Mouse (Mus musculus) myocyte (in vitro differentiated cells): ENCODE measurements around the gene Cnot10. TPM values are rescaled to one million over a fixed set of nuclear protein-coding genes. Genes with fewer than 3 reads are reported as not detected.

Source experiments
- H3K27me3 ChIP-seq: one replicate; pipeline ENCODE4 v1.6.1; 2011; ENCODE audit not compliant: control insufficient read depth, insufficient read depth, insufficient read length
- H3K36me3 ChIP-seq: one replicate; pipeline ENCODE4 v1.6.1; 2011; ENCODE audit not compliant: control insufficient read depth, insufficient read depth
- H3K4me2 ChIP-seq: one replicate; pipeline ENCODE4 v1.6.1; 2011; ENCODE audit warnings: low read depth, control low read depth
- H3K4me3 ChIP-seq: one replicate; pipeline ENCODE4 v1.5.1; 2011; ENCODE audit warnings: mild to moderate bottlenecking, control low read depth, moderate library complexity
- H3K79me2 ChIP-seq: one replicate; pipeline ENCODE4 v1.6.1; 2011; ENCODE audit not compliant: control insufficient read depth, insufficient read depth
- H3ac ChIP-seq: one replicate; pipeline ENCODE4 v1.6.1; 2011; ENCODE audit not compliant: control insufficient read depth, insufficient read length
- CEBPB ChIP-seq: IDR thresholded peaks from 2 replicates; pipeline ENCODE4 v1.6.1; 2011; ENCODE audit warnings: mild to moderate bottlenecking, moderate library complexity; ENCODE audit not compliant: poor library complexity, insufficient read depth, severe bottlenecking
- E2F4 ChIP-seq: IDR thresholded peaks from one replicate; pipeline ENCODE4 v1.6.1; 2011; ENCODE audit warnings: mild to moderate bottlenecking, control low read depth, moderate library complexity; ENCODE audit not compliant: insufficient read depth
- MAX ChIP-seq: IDR thresholded peaks from one replicate; pipeline ENCODE4 v1.6.1; 2011; ENCODE audit warnings: low read depth, mild to moderate bottlenecking, control low read depth
- MYOD1 ChIP-seq, 3 experiments: IDR thresholded peaks; one replicate each; pipeline ENCODE4 v1.6.1; 2011; ENCODE audit warnings: control low read depth in 2 of 3, low read depth in 2 of 3, mild to moderate bottlenecking in 2 of 3, moderate library complexity in 1 of 3; ENCODE audit not compliant: insufficient read length in 2 of 3, control insufficient read depth in 1 of 3
- MYOG ChIP-seq, 3 experiments: IDR thresholded peaks; one replicate each; pipeline ENCODE4 v1.6.1; 2011; ENCODE audit warnings: control low read depth in 2 of 3, low read depth in 2 of 3, mild to moderate bottlenecking in 2 of 3; ENCODE audit not compliant: insufficient read length in 2 of 3, control insufficient read depth in 1 of 3, insufficient read depth in 1 of 3
- POLR2A ChIP-seq: IDR thresholded peaks from one replicate; pipeline ENCODE4 v1.6.1; 2011; ENCODE audit warnings: low read depth, mild to moderate bottlenecking, control low read depth, moderate library complexity; ENCODE audit not compliant: insufficient read length
- POLR2AphosphoS2 ChIP-seq: IDR thresholded peaks from one replicate; pipeline ENCODE4 v1.6.1; 2011; ENCODE audit warnings: low read depth, control low read depth; ENCODE audit not compliant: insufficient read length
- REST ChIP-seq: IDR thresholded peaks from one replicate; pipeline ENCODE4 v1.6.1; 2011; ENCODE audit warnings: mild to moderate bottlenecking, control low read depth, moderate library complexity; ENCODE audit not compliant: insufficient read depth, insufficient read length
- SRF ChIP-seq: IDR thresholded peaks from one replicate; pipeline ENCODE4 v1.6.1; 2011; ENCODE audit warnings: low read depth; ENCODE audit not compliant: control insufficient read depth, insufficient read length
- TCF12 ChIP-seq: IDR thresholded peaks from one replicate; pipeline ENCODE4 v1.6.1; 2011; ENCODE audit warnings: mild to moderate bottlenecking, control low read depth; ENCODE audit not compliant: poor library complexity, insufficient read depth, severe bottlenecking
- TCF3 ChIP-seq: IDR thresholded peaks from one replicate; pipeline ENCODE4 v1.6.1; 2011; ENCODE audit warnings: low read depth, control low read depth; ENCODE audit not compliant: insufficient read length
- USF1 ChIP-seq: IDR thresholded peaks from one replicate; pipeline ENCODE4 v1.6.1; 2011; ENCODE audit warnings: low read depth, mild to moderate bottlenecking, control low read depth, moderate library complexity
- polyA plus RNA-seq: library from polyadenylated mRNA; unstranded; fragments of >200 nt; fragmentation: generic; extraction: Trizol; gene quantifications from one replicate; pipeline ENCODE4 v1.2.1, GENCODE M21; 2012; ENCODE audit warnings: missing spikeins

Gene Cnot10
- polyA plus RNA-seq, 1 experiment: 29.1 TPM

GRCm38 (mm10) chr9:114612566-114612965, 27.4 kb downstream of the Cnot10 start:
- H3K36me3 ChIP-seq: peaks cover 6% of the 10 kb centered on the region
- no peaks in the 10 kb centered on the region for H3K27me3 ChIP-seq
- TF ChIP-seq POLR2A (no peak), CEBPB (no peak), E2F4 (no peak), MAX (no peak), MYOD1 (IDR thresholded peaks at IDR 0.05; ENCODE audit: control insufficient read depth in 1 of 3, insufficient read length in 2 of 3, low read depth in 2 of 3) (no peak), REST (no peak), TCF3 (no peak), MYOG (IDR thresholded peaks at IDR 0.05; ENCODE audit: control insufficient read depth in 1 of 3, insufficient read depth in 1 of 3, insufficient read length in 2 of 3, low read depth in 2 of 3) (no peak), TCF12 (no peak), SRF (no peak), POLR2AphosphoS2 (no peak), USF1 (no peak)
- no peak overlapping the region for H3ac ChIP-seq
- no peak overlapping the region for H3K4me2 ChIP-seq
- H3K4me3 ChIP-seq: no peak overlapping the region
- no peaks in the 10 kb centered on the region for H3K79me2 ChIP-seq

DNA sequence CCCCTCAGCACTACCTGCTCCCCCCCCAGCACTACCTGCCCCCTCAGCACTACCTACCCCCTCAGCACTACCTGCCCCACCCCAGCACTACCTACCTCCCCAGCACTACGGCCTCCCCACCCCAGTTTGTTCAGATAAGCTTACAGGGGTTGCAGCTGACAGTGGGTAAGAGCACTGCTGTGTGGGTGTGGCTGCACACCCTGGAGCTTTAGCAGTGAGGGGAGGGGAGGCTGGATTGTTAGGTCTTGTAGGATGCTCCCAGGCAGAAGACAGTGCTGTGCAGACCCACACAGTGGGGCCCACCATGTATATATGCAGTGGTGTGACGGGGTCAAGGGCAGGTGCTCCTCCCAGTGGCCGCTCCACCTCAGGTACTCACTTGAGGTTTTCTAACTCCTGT, 29.7 kb downstream of the Cnot10 start:
- H3K79me2 ChIP-seq: no peaks in the 10 kb centered on the region

GRCm38 (mm10) chr9:114603876-114604540, 36.0 kb downstream of the Cnot10 start:
- Histone ChIP-seq H3K79me2 (no peaks in the 10 kb centered on the region), H3K27me3 (no peaks in the 10 kb centered on the region), H3K4me2 (no peak overlapping the region), H3K36me3 (no peaks in the 10 kb centered on the region), H3K4me3 (no peak overlapping the region), H3ac (no peak overlapping the region)
- TF ChIP-seq USF1 (no peak), REST (no peak), SRF (no peak), CEBPB (no peak), POLR2AphosphoS2 (no peak), POLR2A (no peak), MYOG (IDR thresholded peaks at IDR 0.05; ENCODE audit: control insufficient read depth in 1 of 3, insufficient read depth in 1 of 3, insufficient read length in 2 of 3, low read depth in 2 of 3) (no peak), TCF12 (no peak), E2F4 (no peak), MYOD1 (IDR thresholded peaks at IDR 0.05; ENCODE audit: control insufficient read depth in 1 of 3, insufficient read length in 2 of 3, low read depth in 2 of 3) (no peak), TCF3 (no peak), MAX (no peak)

More for the DNA sequence above, 29.7 kb downstream of the Cnot10 start:
- no peak overlapping the region for H3ac ChIP-seq
- TF ChIP-seq E2F4: no peak
- H3K4me2 ChIP-seq: no peak overlapping the region
- H3K4me3 ChIP-seq: no peak overlapping the region
- peaks cover 3% of the 10 kb centered on the region for H3K36me3 ChIP-seq
- no peaks in the 10 kb centered on the region for H3K27me3 ChIP-seq

GRCm38 (mm10) chr9:114601096-114601495, 38.9 kb downstream of the Cnot10 start:
- H3K27me3 ChIP-seq: no peaks in the 10 kb centered on the region
- no peak overlapping the region for H3K4me3 ChIP-seq
- H3K36me3 ChIP-seq: peaks cover 4% of the 10 kb centered on the region
- no peak overlapping the region for H3K4me2 ChIP-seq
- H3K79me2 ChIP-seq: no peaks in the 10 kb centered on the region
- no peak for TF ChIP-seq POLR2AphosphoS2
- TF ChIP-seq MYOG (IDR thresholded peaks at IDR 0.05; ENCODE audit: control insufficient read depth in 1 of 3, insufficient read depth in 1 of 3, insufficient read length in 2 of 3, low read depth in 2 of 3): no peak
- no peak for TF ChIP-seq POLR2A
- TF ChIP-seq USF1: no peak
- no peak for TF ChIP-seq MYOD1 (IDR thresholded peaks at IDR 0.05; ENCODE audit: control insufficient read depth in 1 of 3, insufficient read length in 2 of 3, low read depth in 2 of 3)
- no peak for TF ChIP-seq REST
- no peak for TF ChIP-seq E2F4
- TF ChIP-seq MAX: no peak
- no peak overlapping the region for H3ac ChIP-seq

DNA sequence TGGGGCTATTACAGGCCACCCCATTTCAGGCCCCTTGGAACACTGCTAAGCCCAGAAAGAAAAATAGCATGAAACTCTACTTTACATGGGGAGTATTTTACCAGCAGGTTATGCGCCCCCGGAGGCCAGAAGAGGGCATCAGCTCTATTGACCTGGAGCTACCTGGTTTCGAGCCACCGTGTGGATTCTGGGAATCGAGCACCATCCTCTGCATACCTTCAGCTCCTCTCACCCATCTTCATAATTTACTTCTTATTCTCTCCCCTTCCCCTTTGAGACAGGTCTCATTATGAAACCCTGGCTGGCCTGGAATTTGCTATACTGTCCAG, 55.0 kb downstream of the Cnot10 start:
- peaks cover 16% of the 10 kb centered on the region for H3K36me3 ChIP-seq
- H3K4me3 ChIP-seq: no peak overlapping the region
- H3K4me2 ChIP-seq: no peak overlapping the region
- no peak for TF ChIP-seq POLR2AphosphoS2
- no peak for TF ChIP-seq CEBPB
- TF ChIP-seq MAX: no peak
- no peaks in the 10 kb centered on the region for H3K79me2 ChIP-seq
- H3ac ChIP-seq: no peak overlapping the region
- H3K27me3 ChIP-seq: no peaks in the 10 kb centered on the region
